Mouse (Mus musculus) layer of hippocampus, adult 2 months (tissue): ENCODE results near the gene Vps33b. TPM values are rescaled to one million over a fixed set of nuclear protein-coding genes. Genes with fewer than 3 reads are reported as not detected.
"Not testable (repeated sequence)": the region's sequence is repeated elsewhere in the genome, so short reads cannot be mapped to it uniquely, and the experiment has no call there.

ENCODE experiments used
- DNase-seq, 2 experiments: peaks; one replicate each; pipeline ENCODE4 v3.0.0; 2022; ENCODE audit warnings: low spot score in 2 of 2
- H3K27ac ChIP-seq: fragments of 200-600 bp; 2 replicates; pipeline ENCODE4 v1.8.1; 2022
- H3K4me3 ChIP-seq: fragments of 200-600 bp; 2 replicates; pipeline ENCODE4 v1.8.1; 2022; ENCODE audit warnings: mild to moderate bottlenecking
- CTCF ChIP-seq: fragments of 200-600 bp; conservative IDR thresholded peaks from 2 replicates; pipeline ENCODE4 v1.8.1; 2022; ENCODE audit warnings: antibody characterized with exemption, mild to moderate bottlenecking, moderate library complexity
- total RNA-seq, 2 experiments: library from RNA; stranded (reverse); gene quantifications; 2 replicates each; pipeline ENCODE4 v1.2.3; 2021

Vps33b gene
- total RNA-seq, 2 experiments from 2014 or later, result 22.9 to 24.7 TPM

DNA sequence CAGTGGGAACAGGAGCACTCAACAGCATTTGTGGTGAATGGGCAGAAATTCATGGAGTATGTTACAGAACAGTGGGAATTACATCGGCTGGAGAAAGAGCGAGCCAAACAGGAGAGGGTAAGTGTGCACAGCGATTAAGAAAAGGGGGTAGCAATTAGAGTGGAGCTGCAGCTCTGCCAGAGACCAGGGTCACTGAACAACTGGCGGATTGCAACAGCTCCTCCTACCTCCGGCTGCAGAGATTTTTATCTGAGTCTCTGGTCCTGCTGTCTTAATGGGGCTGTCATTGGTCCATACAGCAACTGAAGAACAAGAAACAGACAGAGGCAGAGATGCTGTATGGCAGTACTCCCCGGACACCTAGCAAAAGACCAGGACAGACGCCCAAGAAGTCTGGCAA lies 41.3 kb downstream of the Vps33b start:
- TF ChIP-seq CTCF, result no peak
- no peak overlapping the region for H3K27ac ChIP-seq
- no peak for DNase-seq
- no peak overlapping the region for H3K4me3 ChIP-seq

- H3K4me3 ChIP-seq, result no peak overlapping the region
- no peak for TF ChIP-seq CTCF
- no peak for DNase-seq
- no peak overlapping the region for H3K27ac ChIP-seq
Observed at GRCm38 (mm10) chr7:80315733-80316132, 46.3 kb downstream of the Vps33b start.

DNA sequence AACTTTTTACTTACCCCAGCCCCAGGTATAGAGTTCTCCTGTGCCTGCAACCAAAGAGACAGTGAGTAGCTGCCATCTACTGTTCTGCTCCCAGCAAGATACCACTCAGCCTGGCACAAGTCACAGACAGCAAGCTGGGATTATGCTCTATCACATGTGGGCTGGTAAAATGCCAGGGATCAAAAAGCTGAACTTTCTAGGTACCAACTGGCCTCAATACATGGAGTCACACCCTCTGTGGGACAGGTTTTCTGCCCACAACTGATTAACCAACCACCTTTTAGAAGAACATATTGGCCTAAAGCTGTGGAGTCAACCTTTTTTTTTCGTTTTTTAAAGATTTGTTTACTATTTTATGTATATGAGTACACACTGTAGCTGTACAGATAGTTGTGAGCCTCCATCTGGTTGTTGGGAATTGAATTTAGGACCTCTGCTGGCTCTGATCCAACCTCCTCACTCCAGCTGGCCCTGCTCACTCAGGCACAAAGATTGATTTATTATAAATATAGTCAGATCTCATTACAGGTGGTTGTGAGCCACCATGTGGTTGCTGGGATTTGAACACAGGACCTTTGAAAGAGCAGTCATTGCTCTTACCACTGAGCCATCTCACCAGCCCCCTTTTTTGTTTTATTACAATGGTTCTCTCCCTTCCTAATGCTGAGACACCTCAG lies 48.1 kb downstream of the Vps33b start:
- Histone ChIP-seq H3K27ac (no peak overlapping the region), H3K4me3 (no peak overlapping the region)
- DNase-seq, result no peak
- TF ChIP-seq CTCF, result no peak; the same call in 1 of the 2 replicates

DNA sequence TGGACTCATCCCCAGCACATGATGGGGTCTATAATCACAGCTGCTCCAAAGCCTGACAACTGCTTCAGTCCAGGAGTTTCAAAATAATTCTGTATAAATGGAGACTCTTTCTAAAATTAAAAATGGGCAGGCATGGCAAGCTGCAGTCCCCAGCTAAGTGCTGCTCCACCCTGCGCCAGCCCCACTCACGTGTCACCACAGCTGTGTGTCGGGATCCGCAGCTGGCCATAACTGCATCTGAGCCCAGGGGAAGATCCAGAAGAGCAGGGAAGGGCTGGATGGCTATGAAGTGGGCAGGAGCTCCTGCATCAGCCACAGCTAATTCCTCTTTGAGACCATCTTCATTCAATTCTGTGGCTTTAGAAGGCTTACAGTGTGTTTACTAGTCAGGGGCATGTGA lies 49.2 kb downstream of the Vps33b start:
- TF ChIP-seq CTCF, result no peak
- DNase-seq, result no peak
- no peak overlapping the region for H3K4me3 ChIP-seq
- peak overlapping the region; percentile 36; the same call in 1 of the 2 replicates for H3K27ac ChIP-seq

DNA sequence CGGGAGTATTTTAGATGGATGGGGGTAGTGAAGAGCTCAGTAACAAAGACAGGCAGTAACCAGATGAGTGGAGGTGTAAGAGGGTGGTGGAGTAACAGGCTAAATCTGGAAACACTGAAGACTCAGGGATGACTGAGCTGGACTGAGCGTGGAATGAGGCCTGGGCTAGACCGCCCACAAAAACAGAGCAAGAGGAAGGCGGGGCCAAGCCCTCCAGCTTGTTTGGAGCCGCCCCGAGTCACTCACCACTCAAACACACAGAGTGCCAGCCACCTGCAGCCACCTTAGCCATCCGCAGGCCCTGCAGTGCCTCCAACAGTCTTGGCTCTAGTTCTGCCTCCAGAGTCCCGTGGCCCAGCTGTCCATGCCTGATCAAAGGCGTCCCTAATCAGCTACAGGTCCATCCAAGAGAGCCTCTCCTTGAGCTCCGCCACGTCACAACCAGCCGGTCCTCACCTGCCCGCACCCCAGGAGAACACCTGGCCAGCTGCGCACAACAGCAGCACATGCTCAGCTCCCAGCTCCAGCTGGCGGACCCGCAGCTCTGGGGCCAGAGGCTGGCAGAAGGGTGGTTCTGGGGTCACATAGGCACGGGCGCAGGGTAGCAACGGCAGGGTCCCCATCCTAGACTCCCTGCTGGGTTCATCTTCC lies 50.5 kb downstream of the Vps33b start:
- H3K4me3 ChIP-seq, result no peak overlapping the region
- no peak overlapping the region for H3K27ac ChIP-seq
- no peak for TF ChIP-seq CTCF
- DNase-seq, result no peak

GRCm38 (mm10) chr7:80323336-80323735 lies 53.9 kb downstream of the Vps33b start:
- DNase-seq, result no peak
- peak overlapping the region; percentile 69 for H3K4me3 ChIP-seq
- peak overlapping the region; percentile 97 for H3K27ac ChIP-seq
- TF ChIP-seq CTCF, result no peak

- Histone ChIP-seq H3K4me3 (peak within 1 kb of the TSS; percentile 69), H3K27ac (peak within 1 kb of the TSS; percentile 97)
- no peak for TF ChIP-seq CTCF
- DNase-seq, result peak; percentile 94 to 95
Observed at GRCm38 (mm10) chr7:80324043-80324815, 54.8 kb downstream of the Vps33b start, which contains the start of gene Rccd1. TSS of gene Rccd1 (minus strand) at chr7:80324454.

DNA sequence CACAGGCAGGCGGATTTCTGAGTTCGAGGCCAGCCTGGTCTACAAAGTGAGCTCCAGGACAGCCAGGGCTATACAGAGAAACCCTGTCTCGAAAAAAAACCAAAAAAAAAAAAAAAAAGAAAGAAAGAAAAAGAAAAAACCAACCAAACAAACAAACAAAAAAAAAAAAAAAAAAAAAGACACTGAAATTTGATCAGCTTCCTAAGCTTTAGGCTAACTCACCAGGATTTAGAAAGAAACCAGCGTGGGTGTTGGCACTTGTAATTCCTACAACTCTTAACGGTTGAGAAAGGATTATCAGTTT lies 55.3 kb downstream of the Vps33b start:
- not testable (repeated sequence) for H3K4me3 ChIP-seq, DNase-seq
- peak overlapping the region; percentile 97 for H3K27ac ChIP-seq

DNA sequence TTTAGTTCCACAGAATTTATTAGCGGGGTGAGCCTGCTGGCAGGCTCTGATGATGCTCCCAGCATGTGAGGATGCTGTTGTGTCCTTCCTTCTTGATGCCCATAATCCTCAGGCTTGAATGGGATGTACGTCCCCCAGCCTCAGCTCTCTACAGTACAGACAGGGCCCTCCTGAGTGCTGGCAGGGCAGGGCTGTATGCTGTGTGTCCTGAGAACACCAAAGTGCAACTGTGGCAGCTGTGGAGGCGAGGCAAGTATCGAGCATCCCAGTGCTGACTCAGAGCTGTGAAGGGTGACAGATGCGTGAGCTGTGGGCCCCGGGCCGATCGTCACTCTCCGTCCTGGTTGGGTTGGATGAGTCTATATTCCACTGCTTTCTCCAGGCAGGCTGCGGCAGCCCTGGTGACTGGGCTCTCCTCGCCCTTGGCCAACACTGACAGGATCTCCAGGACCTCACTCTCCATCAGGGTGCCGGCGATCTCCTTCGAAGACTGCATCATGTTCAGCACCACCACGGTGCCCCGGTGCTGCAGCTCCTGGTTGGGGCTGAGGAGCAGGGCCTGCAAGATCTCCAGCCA lies 55.9 kb downstream of the Vps33b start:
- Histone ChIP-seq H3K27ac (peak overlapping the region; percentile 97), H3K4me3 (no peak overlapping the region)
- no peak for DNase-seq
- no peak for TF ChIP-seq CTCF

- DNase-seq, result no peak
- H3K27ac ChIP-seq, result no peak overlapping the region
- TF ChIP-seq CTCF, result no peak
- no peak overlapping the region for H3K4me3 ChIP-seq
Observed at GRCm38 (mm10) chr7:80326076-80326475, 56.6 kb downstream of the Vps33b start.

DNA sequence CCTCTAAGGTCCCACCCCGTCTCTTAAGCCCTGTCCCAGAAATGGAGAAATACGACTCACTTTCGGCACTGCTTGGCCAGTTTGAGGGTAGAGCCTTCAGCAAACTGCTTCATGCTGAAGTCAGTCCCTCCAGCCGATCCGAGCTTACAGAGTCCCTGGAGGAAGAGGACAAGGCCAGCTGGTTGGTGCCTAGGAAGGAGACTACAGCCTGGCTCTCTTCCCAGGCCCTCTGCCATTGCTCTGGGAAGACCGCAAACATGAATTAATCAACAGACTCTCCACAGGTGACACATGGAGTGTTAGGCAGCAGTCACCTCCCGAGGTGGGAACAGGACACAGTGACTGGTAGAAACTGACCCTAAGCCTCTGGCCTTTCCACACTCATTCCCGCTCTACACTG lies 60.8 kb downstream of the Vps33b start:
- no peak for DNase-seq
- Histone ChIP-seq H3K4me3 (no peak overlapping the region), H3K27ac (no peak overlapping the region)
- TF ChIP-seq CTCF, result no peak

DNA sequence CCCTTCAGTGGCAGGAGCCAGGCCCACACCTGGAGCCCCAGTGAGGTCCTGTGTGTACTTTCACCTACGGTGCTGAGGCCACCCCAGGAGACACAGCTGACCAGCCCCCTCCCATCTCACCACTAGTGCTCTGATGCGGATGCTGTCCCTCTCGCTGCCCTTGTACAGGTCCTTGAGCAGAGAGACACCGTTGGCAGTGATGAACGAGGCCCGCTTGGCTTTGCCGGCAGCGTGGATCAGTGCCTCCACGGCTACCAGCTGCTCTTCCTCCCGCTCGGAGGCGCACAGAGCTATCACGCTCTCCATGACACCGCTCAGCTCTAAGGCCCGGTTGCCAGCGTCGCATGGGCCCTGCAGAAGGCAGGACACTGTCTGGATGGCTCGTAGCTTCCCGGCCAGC lies 62.0 kb downstream of the Vps33b start:
- no peak overlapping the region for H3K4me3 ChIP-seq
- no peak for DNase-seq
- H3K27ac ChIP-seq, result peak overlapping the region; percentile 25; the same call in 1 of the 2 replicates
- TF ChIP-seq CTCF, result no peak

DNA sequence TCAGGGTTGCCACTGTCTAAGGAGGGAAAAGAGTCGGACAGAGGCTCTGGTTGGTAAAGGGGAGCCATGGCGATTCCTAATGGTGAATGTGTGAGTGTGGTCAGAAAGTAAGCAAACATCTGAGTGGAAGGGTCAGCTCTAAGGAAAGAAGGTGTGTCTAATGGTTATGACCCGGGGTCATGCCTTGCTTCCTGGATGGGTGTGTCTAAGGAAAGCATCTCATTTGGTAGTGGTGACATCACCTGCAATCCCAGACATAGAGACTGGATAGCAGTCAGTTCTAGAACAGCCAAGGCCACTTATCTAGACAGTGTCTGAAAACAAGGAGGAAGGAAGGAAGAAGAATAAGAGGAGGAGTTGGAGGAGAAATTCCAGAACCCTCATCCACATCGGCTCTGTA lies 65.4 kb downstream of the Vps33b start:
- Histone ChIP-seq H3K4me3 (no peak overlapping the region), H3K27ac (no peak overlapping the region)
- no peak for DNase-seq
- no peak for TF ChIP-seq CTCF
